Mouse (Mus musculus): ENCODE data around the gene Olfr666. TPM values are rescaled to one million over a fixed set of nuclear protein-coding genes. Genes with fewer than 3 reads are reported as not detected.
"Not testable (repeated sequence)": the region's sequence is repeated elsewhere in the genome, so short reads cannot be mapped to it uniquely, and the experiment has no call there.

The Olfr666 gene
- polyA plus RNA-seq (2015; fragmentation: Nextera tagmentation; extraction: Ambion mirVana) = not detected in 2 replicates

DNA sequence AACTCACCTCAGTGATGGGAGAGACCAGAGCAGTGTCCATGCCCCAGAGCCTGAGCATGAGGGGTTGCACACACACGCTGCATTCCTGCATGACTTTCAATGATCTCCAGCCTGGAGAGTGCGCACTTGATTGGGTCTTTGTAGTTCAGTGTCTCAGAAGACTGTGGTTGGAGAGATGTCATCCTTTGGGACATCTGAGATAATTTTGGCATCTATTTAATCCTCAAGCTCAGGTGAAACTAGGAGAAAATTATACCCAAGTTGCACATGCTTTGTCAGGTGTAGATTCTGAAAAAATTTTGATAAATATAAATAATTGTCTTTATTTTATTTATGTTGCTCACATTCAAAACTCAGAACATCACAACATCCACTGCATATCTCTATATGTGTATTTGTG is at the start of gene Olfr666:
Gene Olfr666 (minus strand): TSS at position 101 of the 400 bp plus-strand sequence.
- Histone ChIP-seq H3K4me3 (ENCODE audit: low read length) (no peak within 1 kb of the TSS), H3K9me3 (ENCODE audit: control insufficient read depth, low read length) (no peaks in the 10 kb centered on the region), H3K27me3 (replicated peaks; ENCODE audit: control insufficient read depth, insufficient read depth, low read length) (no peaks in the 10 kb centered on the region), H3K36me3 (ENCODE audit: control insufficient read depth, insufficient read depth, low read length) (no peaks in the 10 kb centered on the region), H3K4me2 (ENCODE audit: low read depth, low read length) (no peak within 1 kb of the TSS), H3K4me1 (ENCODE audit: control insufficient read depth, insufficient read depth, low read length) (no peaks in the 10 kb centered on the region), H3K9ac (ENCODE audit: low read depth, low read length) (no peak within 1 kb of the TSS), H3K27ac (ENCODE audit: low read length) (no peak within 1 kb of the TSS)
- WGBS = 86% methylated on average over 2 of the region's 2 CpGs
- no peak for ATAC-seq

DNA sequence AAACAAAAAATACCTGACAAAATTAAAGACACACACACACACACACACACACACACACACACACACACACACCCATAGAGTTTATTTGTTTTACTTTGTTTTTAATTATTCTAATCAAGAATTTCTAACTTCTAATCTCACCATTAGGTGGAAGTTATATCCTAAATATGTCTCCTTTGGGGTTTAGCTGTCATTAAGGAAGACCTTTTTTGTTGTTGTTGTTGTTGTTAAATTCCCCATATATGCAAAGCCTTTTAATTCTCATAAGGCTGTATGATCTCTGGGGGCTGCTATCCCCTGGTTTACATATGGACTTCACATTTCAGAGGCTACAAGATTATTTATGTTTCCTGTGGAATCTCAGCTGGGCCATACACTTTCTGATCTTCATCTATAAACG is 38.2 kb upstream of the Olfr666 start, which contains the start of gene Olfr669:
Gene Olfr669 (plus strand): TSS at position 301 of the 400 bp plus-strand sequence.
- Histone ChIP-seq H3K4me1 (ENCODE audit: control insufficient read depth, insufficient read depth, low read length) (no peaks in the 10 kb centered on the region), H3K9ac (ENCODE audit: low read depth, low read length) (no peak within 1 kb of the TSS), H3K4me3 (ENCODE audit: low read length) (no peak within 1 kb of the TSS), H3K27ac (ENCODE audit: low read length) (no peak within 1 kb of the TSS), H3K4me2 (ENCODE audit: low read depth, low read length) (no peak within 1 kb of the TSS), H3K9me3 (ENCODE audit: control insufficient read depth, low read length) (no peaks in the 10 kb centered on the region), H3K36me3 (ENCODE audit: control insufficient read depth, insufficient read depth, low read length) (no peaks in the 10 kb centered on the region), H3K27me3 (replicated peaks; ENCODE audit: control insufficient read depth, insufficient read depth, low read length) (no peaks in the 10 kb centered on the region)
- 72% methylated on average over 1 of the region's 1 CpGs for WGBS
- no peak for ATAC-seq

DNA sequence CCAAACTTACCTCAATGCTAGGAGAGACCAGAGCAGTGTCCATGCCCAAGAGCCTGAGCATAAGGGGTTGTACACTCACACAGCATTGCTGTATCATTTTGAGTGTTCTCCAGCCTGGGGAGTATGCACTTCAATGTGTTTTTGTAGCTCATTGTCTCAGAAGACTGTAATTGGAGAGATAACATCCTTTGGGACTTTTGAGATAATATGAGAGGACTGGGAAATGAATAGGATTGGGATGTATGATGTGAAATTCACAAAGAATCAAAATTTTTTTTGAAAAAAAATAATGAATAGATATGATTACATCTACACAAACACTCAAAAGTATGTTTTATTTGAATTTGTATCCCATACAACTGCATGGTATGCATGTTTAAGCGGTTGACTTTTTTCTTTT is 32.2 kb upstream of the Olfr666 start, which contains the start of gene Olfr668:
Gene Olfr668 (minus strand): TSS at position 101 of the 400 bp plus-strand sequence.
- no peak for ATAC-seq
- Histone ChIP-seq H3K27me3 (replicated peaks; ENCODE audit: control insufficient read depth, insufficient read depth, low read length) (no peaks in the 10 kb centered on the region), H3K27ac (ENCODE audit: low read length) (no peak within 1 kb of the TSS), H3K9ac (ENCODE audit: low read depth, low read length) (no peak within 1 kb of the TSS), H3K4me2 (ENCODE audit: low read depth, low read length) (no peak within 1 kb of the TSS), H3K36me3 (ENCODE audit: control insufficient read depth, insufficient read depth, low read length) (no peaks in the 10 kb centered on the region), H3K4me1 (ENCODE audit: control insufficient read depth, insufficient read depth, low read length) (no peaks in the 10 kb centered on the region), H3K4me3 (ENCODE audit: low read length) (no peak within 1 kb of the TSS), H3K9me3 (ENCODE audit: control insufficient read depth, low read length) (no peaks in the 10 kb centered on the region)
- 80% methylated on average over 1 of the region's 1 CpGs for WGBS

DNA sequence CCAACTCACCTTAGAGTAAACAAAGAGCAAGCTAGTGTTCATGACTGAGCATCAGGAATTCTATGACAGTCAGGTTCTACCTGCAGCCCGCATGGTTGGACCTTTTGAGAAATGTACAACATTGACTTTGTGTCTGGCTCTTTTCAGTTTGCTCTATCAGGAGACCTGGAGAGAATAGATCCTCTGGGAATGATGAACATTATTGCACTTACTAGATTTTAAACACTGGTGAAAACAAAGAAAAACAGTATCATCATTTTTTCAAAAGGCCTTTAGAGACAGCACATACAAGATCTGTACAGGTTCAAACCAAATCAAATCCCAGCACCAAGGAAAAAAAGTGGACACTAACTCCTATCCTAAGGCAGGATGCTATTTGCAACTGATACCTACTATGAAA is 25.6 kb upstream of the Olfr666 start, which contains the start of gene Olfr667:
Gene Olfr667 (minus strand): TSS at position 101 of the 400 bp plus-strand sequence.
- no peaks in the 10 kb centered on the region for H3K27me3 ChIP-seq (replicated peaks; ENCODE audit: control insufficient read depth, insufficient read depth, low read length)
- WGBS = 88% methylated on average over 1 of the region's 1 CpGs
- no peak within 1 kb of the TSS for H3K27ac ChIP-seq (ENCODE audit: low read length)
- H3K9ac ChIP-seq (ENCODE audit: low read depth, low read length) = no peak within 1 kb of the TSS
- H3K4me3 ChIP-seq (ENCODE audit: low read length) = no peak within 1 kb of the TSS
- no peak within 1 kb of the TSS for H3K4me2 ChIP-seq (ENCODE audit: low read depth, low read length)
- H3K9me3 ChIP-seq (ENCODE audit: control insufficient read depth, low read length) = no peaks in the 10 kb centered on the region
- ATAC-seq = no peak
- H3K36me3 ChIP-seq (ENCODE audit: control insufficient read depth, insufficient read depth, low read length) = no peaks in the 10 kb centered on the region
- H3K4me1 ChIP-seq (ENCODE audit: control insufficient read depth, insufficient read depth, low read length) = no peaks in the 10 kb centered on the region

DNA sequence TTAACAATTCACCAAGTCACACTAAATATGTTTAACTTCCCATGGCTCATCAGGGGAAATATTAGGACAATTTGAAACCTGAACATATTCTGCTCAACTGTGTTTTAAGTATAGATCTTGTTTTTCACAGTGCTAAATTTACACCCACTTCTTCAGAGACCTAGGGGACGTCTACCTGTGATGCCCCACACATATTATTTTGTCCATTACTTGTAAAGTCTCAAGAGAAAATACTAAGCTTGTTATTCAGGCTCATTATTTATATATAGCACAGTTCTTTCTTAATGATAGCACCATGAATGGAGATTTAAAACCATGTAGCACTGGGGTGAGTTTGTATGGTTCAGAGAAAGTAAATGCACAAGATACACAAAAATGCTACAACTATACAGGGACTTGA is 18.0 kb downstream of the Olfr666 start, which contains the start of gene Olfr665:
Gene Olfr665 (plus strand): TSS at position 301 of the 400 bp plus-strand sequence.
- Histone ChIP-seq H3K27ac (ENCODE audit: low read length) (no peak within 1 kb of the TSS), H3K4me3 (ENCODE audit: low read length) (no peak within 1 kb of the TSS), H3K27me3 (replicated peaks; ENCODE audit: control insufficient read depth, insufficient read depth, low read length) (no peaks in the 10 kb centered on the region), H3K4me1 (ENCODE audit: control insufficient read depth, insufficient read depth, low read length) (no peaks in the 10 kb centered on the region), H3K4me2 (ENCODE audit: low read depth, low read length) (no peak within 1 kb of the TSS), H3K9ac (ENCODE audit: low read depth, low read length) (no peak within 1 kb of the TSS), H3K9me3 (ENCODE audit: control insufficient read depth, low read length) (no peaks in the 10 kb centered on the region), H3K36me3 (ENCODE audit: control insufficient read depth, insufficient read depth, low read length) (no peaks in the 10 kb centered on the region)
- 40% methylated on average over 1 of the region's 1 CpGs for WGBS
- ATAC-seq = no peak

DNA sequence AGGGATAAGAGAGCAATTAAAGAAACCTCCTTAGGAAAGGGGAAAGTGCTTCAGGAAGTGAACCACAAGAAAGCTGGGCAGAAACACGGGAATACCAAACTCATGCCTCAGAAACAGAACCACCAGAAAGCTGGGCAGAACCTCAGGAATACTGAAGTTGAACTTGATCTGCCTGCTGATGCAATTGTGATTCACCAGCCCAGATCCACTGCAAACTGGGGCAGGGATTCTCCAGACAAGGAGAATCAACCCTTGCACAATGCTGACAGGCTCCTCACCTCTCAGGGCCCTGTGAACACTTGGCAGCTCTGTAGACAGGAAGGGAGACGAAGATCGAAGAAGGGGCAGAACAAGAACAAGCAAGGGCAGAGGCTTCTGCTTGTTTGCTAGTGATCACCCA is 34.4 kb downstream of the Olfr666 start:
- WGBS = 84% methylated on average over 3 of the region's 3 CpGs
- H3K36me3 ChIP-seq (ENCODE audit: control insufficient read depth, insufficient read depth, low read length) = no peaks in the 10 kb centered on the region
- H3K27ac ChIP-seq (ENCODE audit: low read length) = no peak overlapping the region
- no peak overlapping the region for H3K4me3 ChIP-seq (ENCODE audit: low read length)
- H3K27me3 ChIP-seq (replicated peaks; ENCODE audit: control insufficient read depth, insufficient read depth, low read length) = no peaks in the 10 kb centered on the region
- no peak overlapping the region for H3K9ac ChIP-seq (ENCODE audit: low read depth, low read length)
- no peaks in the 10 kb centered on the region for H3K4me1 ChIP-seq (ENCODE audit: control insufficient read depth, insufficient read depth, low read length)
- H3K4me2 ChIP-seq (ENCODE audit: low read depth, low read length) = no peak overlapping the region
- ATAC-seq = no peak
- H3K9me3 ChIP-seq (ENCODE audit: control insufficient read depth, low read length) = no peaks in the 10 kb centered on the region

DNA sequence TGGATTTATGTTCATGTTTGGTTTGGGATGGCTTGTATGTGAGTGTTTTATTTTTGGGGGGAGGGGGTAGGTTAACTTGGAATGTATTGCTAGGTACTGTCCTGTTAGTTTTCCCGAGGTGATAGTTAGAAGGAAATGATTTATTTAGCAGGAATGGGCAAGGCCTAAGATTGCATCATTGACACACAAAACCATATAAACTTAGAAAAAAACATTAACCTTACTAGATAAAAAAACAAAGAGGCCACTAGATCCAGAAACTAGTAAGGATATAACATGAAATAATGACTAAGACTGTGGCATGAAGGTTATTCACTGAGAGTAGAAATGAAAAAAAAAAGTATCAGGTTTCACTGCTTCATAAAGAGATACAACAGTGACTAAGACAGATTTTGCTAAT is 38.1 kb downstream of the Olfr666 start:
- Histone ChIP-seq H3K36me3 (ENCODE audit: control insufficient read depth, insufficient read depth, low read length) (no peaks in the 10 kb centered on the region), H3K9ac (ENCODE audit: low read depth, low read length) (no peak overlapping the region), H3K27me3 (replicated peaks; ENCODE audit: control insufficient read depth, insufficient read depth, low read length) (no peaks in the 10 kb centered on the region), H3K4me1 (ENCODE audit: control insufficient read depth, insufficient read depth, low read length) (no peaks in the 10 kb centered on the region), H3K4me2 (ENCODE audit: low read depth, low read length) (no peak overlapping the region), H3K9me3 (ENCODE audit: control insufficient read depth, low read length) (no peaks in the 10 kb centered on the region), H3K27ac (ENCODE audit: low read length) (no peak overlapping the region), H3K4me3 (ENCODE audit: low read length) (no peak overlapping the region)
- no peak for ATAC-seq
- 53% methylated on average over 1 of the region's 1 CpGs for WGBS

DNA sequence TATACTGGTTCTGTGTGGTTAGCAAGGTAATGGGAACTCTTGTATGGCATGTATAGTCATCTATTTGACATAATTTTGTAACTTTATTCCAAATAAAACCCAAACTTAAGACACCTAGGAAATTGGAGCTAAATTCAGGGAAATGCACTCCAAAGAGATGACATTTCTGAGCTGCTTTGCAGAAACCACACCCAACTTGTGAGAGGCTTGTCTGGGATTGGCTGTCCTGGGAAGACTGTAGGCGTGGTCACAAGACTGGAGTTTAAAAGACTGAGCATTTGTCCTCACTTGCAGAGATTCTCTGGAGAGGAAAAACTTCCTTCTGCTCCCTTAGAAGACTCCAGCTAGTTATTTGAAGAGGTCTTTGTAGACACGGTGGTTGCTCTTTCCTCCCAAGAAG is 39.0 kb downstream of the Olfr666 start, which contains the start of gene Usp17la:
Gene Usp17la (plus strand): TSS at position 301 of the 400 bp plus-strand sequence.
- not testable (repeated sequence) for H3K27ac ChIP-seq (ENCODE audit: low read length); H3K4me3 ChIP-seq (ENCODE audit: low read length); H3K36me3 ChIP-seq (ENCODE audit: control insufficient read depth, insufficient read depth, low read length); H3K27me3 ChIP-seq (replicated peaks; ENCODE audit: control insufficient read depth, insufficient read depth, low read length); H3K9ac ChIP-seq (ENCODE audit: low read depth, low read length); H3K4me2 ChIP-seq (ENCODE audit: low read depth, low read length); ATAC-seq; H3K4me1 ChIP-seq (ENCODE audit: control insufficient read depth, insufficient read depth, low read length); H3K9me3 ChIP-seq (ENCODE audit: control insufficient read depth, low read length)
- 79% methylated on average over 2 of the region's 2 CpGs for WGBS

DNA sequence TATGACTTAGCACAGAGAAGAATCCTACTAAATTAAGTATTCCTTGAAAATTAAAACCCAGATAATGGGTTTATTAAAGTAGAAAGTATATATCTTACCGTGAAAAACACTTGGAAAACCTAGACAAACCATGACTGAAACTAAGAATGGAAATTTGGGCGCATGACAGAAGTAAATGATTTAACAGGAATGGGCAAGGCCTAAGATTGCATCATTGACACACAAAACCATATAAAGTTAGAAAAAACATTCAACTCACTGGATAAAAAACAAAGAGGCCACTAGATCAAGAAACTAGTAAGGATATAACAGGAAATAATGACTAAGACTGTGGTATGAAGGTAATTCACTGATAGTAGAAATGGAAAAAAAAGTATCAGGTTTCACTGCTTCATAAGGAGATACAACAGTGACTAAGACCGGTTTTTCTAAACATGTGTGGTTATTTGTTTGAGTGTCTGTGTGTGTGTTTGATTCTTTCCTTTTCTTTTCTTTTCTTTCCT is 40.5 kb downstream of the Olfr666 start:
- no peaks in the 10 kb centered on the region for H3K9me3 ChIP-seq (ENCODE audit: control insufficient read depth, low read length)
- no peak overlapping the region for H3K4me2 ChIP-seq (ENCODE audit: low read depth, low read length)
- H3K4me1 ChIP-seq (ENCODE audit: control insufficient read depth, insufficient read depth, low read length) = no peaks in the 10 kb centered on the region
- H3K36me3 ChIP-seq (ENCODE audit: control insufficient read depth, insufficient read depth, low read length) = no peaks in the 10 kb centered on the region
- no peak for ATAC-seq
- H3K27ac ChIP-seq (ENCODE audit: low read length) = no peak overlapping the region
- H3K4me3 ChIP-seq (ENCODE audit: low read length) = no peak overlapping the region
- 82% methylated on average over 3 of the region's 3 CpGs for WGBS
- no peaks in the 10 kb centered on the region for H3K27me3 ChIP-seq (replicated peaks; ENCODE audit: control insufficient read depth, insufficient read depth, low read length)
- H3K9ac ChIP-seq (ENCODE audit: low read depth, low read length) = no peak overlapping the region

DNA sequence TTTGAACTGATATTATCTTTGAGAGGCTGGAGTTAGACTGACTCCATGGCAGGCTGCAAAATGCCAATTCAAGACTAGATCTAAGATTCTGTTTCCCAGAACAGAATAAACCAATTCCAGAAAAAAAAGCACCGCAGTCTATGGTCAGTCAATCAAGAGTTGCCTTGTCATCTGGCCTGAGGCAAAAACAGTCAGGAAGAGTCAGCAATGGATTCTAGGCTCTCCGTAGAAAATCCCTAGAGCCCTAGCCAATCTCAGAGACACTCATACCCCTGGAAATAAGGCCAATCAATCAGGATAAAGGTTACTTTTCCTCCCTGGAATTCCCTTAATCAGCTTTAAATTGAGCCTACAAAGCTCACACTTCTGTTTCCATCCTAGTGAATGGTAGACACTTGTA is 44.2 kb downstream of the Olfr666 start:
- H3K4me1 ChIP-seq (ENCODE audit: control insufficient read depth, insufficient read depth, low read length); H3K4me2 ChIP-seq (ENCODE audit: low read depth, low read length); H3K4me3 ChIP-seq (ENCODE audit: low read length); ATAC-seq; H3K36me3 ChIP-seq (ENCODE audit: control insufficient read depth, insufficient read depth, low read length); H3K9me3 ChIP-seq (ENCODE audit: control insufficient read depth, low read length); H3K27me3 ChIP-seq (replicated peaks; ENCODE audit: control insufficient read depth, insufficient read depth, low read length); H3K27ac ChIP-seq (ENCODE audit: low read length); H3K9ac ChIP-seq (ENCODE audit: low read depth, low read length): not testable (repeated sequence)
- WGBS = 76% methylated on average over 2 of the region's 2 CpGs

All from intestine, embryonic 16.5 days (tissue).